Mouse (Mus musculus) neural tube, embryonic 12.5 days (tissue): Measurements from ENCODE around the gene Cenpo. TPM values are rescaled to one million over a fixed set of nuclear protein-coding genes. Genes with fewer than 3 reads are reported as not detected.
"Not testable (repeated sequence)": the region's sequence is repeated elsewhere in the genome, so short reads cannot be mapped to it uniquely, and the experiment has no call there.

Experiments
- ATAC-seq: fragments of 200-750 bp; cut with Nextera tagmentation; 2 replicates; pipeline ENCODE4 v1.8.0; 2017; ENCODE audit warnings: low read depth, mild to moderate bottlenecking, moderate TSS enrichment, moderate library complexity; ENCODE audit not compliant: low FRiP score
- H3K27ac ChIP-seq: fragments of 300-500 bp; sonication (generic); 2 replicates; pipeline ENCODE4 v1.5.1; 2016
- H3K27me3 ChIP-seq: fragments of 300-500 bp; sonication (generic); replicated peaks from 2 replicates; pipeline ENCODE4 v1.6.1; 2016; ENCODE audit warnings: mild to moderate bottlenecking
- H3K36me3 ChIP-seq: fragments of 300-500 bp; sonication (generic); 2 replicates; pipeline ENCODE4 v1.6.1; 2016; ENCODE audit warnings: mild to moderate bottlenecking
- H3K4me1 ChIP-seq: fragments of 300-500 bp; sonication (generic); 2 replicates; pipeline ENCODE4 v1.6.1; 2016
- H3K4me2 ChIP-seq: fragments of 300-500 bp; sonication (generic); replicated peaks from 2 replicates; pipeline ENCODE4 v1.6.1; 2016; ENCODE audit warnings: mild to moderate bottlenecking
- H3K4me3 ChIP-seq: fragments of 300-500 bp; sonication (generic); 2 replicates; pipeline ENCODE4 v1.5.1; 2016
- H3K9ac ChIP-seq: fragments of 300-500 bp; sonication (generic); 2 replicates; pipeline ENCODE4 v1.6.1; 2016; ENCODE audit warnings: mild to moderate bottlenecking
- H3K9me3 ChIP-seq: fragments of 300-500 bp; sonication (generic); 2 replicates; pipeline ENCODE4 v1.6.1; 2016; ENCODE audit warnings: mild to moderate bottlenecking
- WGBS: fragments of 180-500 bp; shearing (Covaris S2); methylation state at CpG from one replicate; pipeline ENCODE4 v1.1.7; 2016; 5-methylcytosine and 5-hydroxymethylcytosine counted together
- polyA plus RNA-seq: library from polyadenylated mRNA; unstranded; fragments of >200 nt; fragmentation: Nextera tagmentation; extraction: Ambion mirVana; gene quantifications from 2 replicates; pipeline ENCODE4 v1.2.1, GENCODE M21; 2016

Cenpo gene
- 12.6 and 13.7 TPM in 2 replicates for polyA plus RNA-seq

GRCm38 (mm10) chr12:4233572-4234508, at the start of gene Cenpo, which contains the start of gene Ptrhd1:
TSS of gene Cenpo (minus strand) at chr12:4234294.
TSS of gene Ptrhd1 (plus strand) at chr12:4234027.
- WGBS: under 1% methylated on average over 50 of the region's 50 CpGs
- Histone ChIP-seq H3K27ac (peak within 1 kb of the TSS; percentile 79; the same call in 1 of the 2 replicates), H3K9ac (peak within 1 kb of the TSS; percentile 62)

GRCm38 (mm10) chr12:4279878-4280277, 45.8 kb upstream of the Cenpo start:
- 92% methylated on average over 3 of the region's 3 CpGs for WGBS
- H3K9ac ChIP-seq: no peak overlapping the region
- H3K27ac ChIP-seq: no peak overlapping the region
- peaks cover 6% of the 10 kb centered on the region for H3K36me3 ChIP-seq
- H3K4me2 ChIP-seq: no peak overlapping the region
- ATAC-seq: no peak
- H3K4me1 ChIP-seq: no peaks in the 10 kb centered on the region
- no peaks in the 10 kb centered on the region for H3K9me3 ChIP-seq
- no peak overlapping the region for H3K4me3 ChIP-seq
- H3K27me3 ChIP-seq: no peaks in the 10 kb centered on the region

More at GRCm38 (mm10) chr12:4233572-4234508, at the start of gene Cenpo, which contains the start of gene Ptrhd1:
- peaks cover 3% of the 10 kb centered on the region; the same call in 1 of the 2 replicates for H3K36me3 ChIP-seq
- H3K4me1 ChIP-seq: 0 out of 2 replicates have a peak, but pooled peaks cover 4% of the 10 kb centered on the region
- H3K4me3 ChIP-seq: peak within 1 kb of the TSS; percentile 68
- H3K27me3 ChIP-seq: no peaks in the 10 kb centered on the region
- no peaks in the 10 kb centered on the region for H3K9me3 ChIP-seq
- ATAC-seq: peak; percentile 98
- H3K4me2 ChIP-seq: peak within 1 kb of the TSS; percentile 69

- Histone ChIP-seq H3K4me3 (no peak overlapping the region), H3K4me1 (no peaks in the 10 kb centered on the region), H3K36me3 (peaks cover 13% of the 10 kb centered on the region), H3K27me3 (no peaks in the 10 kb centered on the region), H3K27ac (no peak overlapping the region), H3K9ac (no peak overlapping the region), H3K4me2 (no peak overlapping the region), H3K9me3 (no peaks in the 10 kb centered on the region)
- 92% methylated on average over 3 of the region's 3 CpGs for WGBS
- no peak for ATAC-seq
Observed at GRCm38 (mm10) chr12:4278978-4279755, 45.1 kb upstream of the Cenpo start.

GRCm38 (mm10) chr12:4271078-4271477, 37.0 kb upstream of the Cenpo start:
- no peak overlapping the region for H3K9ac ChIP-seq
- H3K4me1 ChIP-seq: no peaks in the 10 kb centered on the region
- H3K4me3 ChIP-seq: no peak overlapping the region
- WGBS: 96% methylated on average over 6 of the region's 6 CpGs
- H3K4me2 ChIP-seq: no peak overlapping the region
- ATAC-seq: no peak
- H3K9me3 ChIP-seq: peaks cover 3% of the 10 kb centered on the region; the same call in 1 of the 2 replicates
- H3K27ac ChIP-seq: no peak overlapping the region
- no peaks in the 10 kb centered on the region for H3K27me3 ChIP-seq
- H3K36me3 ChIP-seq: peaks cover 47% of the 10 kb centered on the region

- Histone ChIP-seq H3K4me1 (no peaks in the 10 kb centered on the region), H3K27me3 (no peaks in the 10 kb centered on the region), H3K9me3 (peaks cover 3% of the 10 kb centered on the region; the same call in 1 of the 2 replicates), H3K4me3 (no peak overlapping the region), H3K27ac (no peak overlapping the region), H3K36me3 (peaks cover 44% of the 10 kb centered on the region), H3K4me2 (no peak overlapping the region), H3K9ac (no peak overlapping the region)
- WGBS: 92% methylated on average over 4 of the region's 4 CpGs
- ATAC-seq: no peak
Observed at GRCm38 (mm10) chr12:4267765-4268164, 33.7 kb upstream of the Cenpo start.

GRCm38 (mm10) chr12:4252742-4253655, 18.9 kb upstream of the Cenpo start:
- ATAC-seq: no peak
- Histone ChIP-seq H3K9me3 (no peaks in the 10 kb centered on the region), H3K4me1 (no peaks in the 10 kb centered on the region), H3K4me2 (no peak overlapping the region), H3K36me3 (peaks cover 30% of the 10 kb centered on the region; the same call in 1 of the 2 replicates), H3K9ac (no peak overlapping the region), H3K4me3 (no peak overlapping the region), H3K27ac (no peak overlapping the region), H3K27me3 (no peaks in the 10 kb centered on the region)
- 90% methylated on average over 16 of the region's 16 CpGs for WGBS

- no peak overlapping the region for H3K4me3 ChIP-seq
- H3K27ac ChIP-seq: no peak overlapping the region
- no peaks in the 10 kb centered on the region for H3K9me3 ChIP-seq
- WGBS: 92% methylated on average over 6 of the region's 6 CpGs
- no peak overlapping the region for H3K9ac ChIP-seq
- H3K4me1 ChIP-seq: no peaks in the 10 kb centered on the region
- H3K27me3 ChIP-seq: no peaks in the 10 kb centered on the region
- H3K4me2 ChIP-seq: no peak overlapping the region
- H3K36me3 ChIP-seq: peaks cover 16% of the 10 kb centered on the region; the same call in 1 of the 2 replicates
- ATAC-seq: no peak
Observed at GRCm38 (mm10) chr12:4249786-4250185, 15.7 kb upstream of the Cenpo start.

GRCm38 (mm10) chr12:4245742-4246141, 11.6 kb upstream of the Cenpo start:
- H3K27me3 ChIP-seq: no peaks in the 10 kb centered on the region
- no peak overlapping the region for H3K4me3 ChIP-seq
- no peak overlapping the region for H3K4me2 ChIP-seq
- no peaks in the 10 kb centered on the region for H3K4me1 ChIP-seq
- no peak overlapping the region for H3K27ac ChIP-seq
- no peak overlapping the region for H3K9ac ChIP-seq
- ATAC-seq: no peak
- H3K9me3 ChIP-seq: no peaks in the 10 kb centered on the region
- 88% methylated on average over 10 of the region's 10 CpGs for WGBS
- H3K36me3 ChIP-seq: peaks cover 4% of the 10 kb centered on the region; the same call in 1 of the 2 replicates

- no peak for ATAC-seq
- Histone ChIP-seq H3K27me3 (no peaks in the 10 kb centered on the region), H3K4me3 (no peak overlapping the region), H3K4me2 (no peak overlapping the region), H3K36me3 (no peaks in the 10 kb centered on the region), H3K27ac (no peak overlapping the region), H3K9ac (no peak overlapping the region), H3K9me3 (no peaks in the 10 kb centered on the region), H3K4me1 (no peaks in the 10 kb centered on the region)
- 83% methylated on average over 2 of the region's 2 CpGs for WGBS
Observed at GRCm38 (mm10) chr12:4243805-4244204, 9.7 kb upstream of the Cenpo start.

GRCm38 (mm10) chr12:4240281-4240680, 6.2 kb upstream of the Cenpo start:
- 75% methylated on average over 8 of the region's 8 CpGs for WGBS

GRCm38 (mm10) chr12:4237481-4237880, 3.4 kb upstream of the Cenpo start:
- ATAC-seq: no peak
- 0 out of 2 replicates have a peak, but pooled peaks cover 4% of the 10 kb centered on the region for H3K4me1 ChIP-seq
- H3K27ac ChIP-seq: no peak overlapping the region
- no peak overlapping the region for H3K4me2 ChIP-seq
- no peak overlapping the region for H3K4me3 ChIP-seq
- WGBS: 96% methylated on average over 15 of the region's 15 CpGs
- no peaks in the 10 kb centered on the region for H3K9me3 ChIP-seq
- no peaks in the 10 kb centered on the region for H3K27me3 ChIP-seq
- no peaks in the 10 kb centered on the region for H3K36me3 ChIP-seq
- H3K9ac ChIP-seq: no peak overlapping the region

More at GRCm38 (mm10) chr12:4240281-4240680, 6.2 kb upstream of the Cenpo start:
- not testable (repeated sequence) for H3K9me3 ChIP-seq, H3K4me3 ChIP-seq, H3K4me2 ChIP-seq, H3K36me3 ChIP-seq, H3K27me3 ChIP-seq, H3K9ac ChIP-seq, H3K27ac ChIP-seq, ATAC-seq, H3K4me1 ChIP-seq
